Mouse (Mus musculus): ENCODE measurements at regions not wholly inside any gene's neighbourhood (a gene's known extent, or its start where the extent isn't known, plus 50 kb on each side); places are given as distances from the start of the nearest gene placed in this dataset.

GRCm38 (mm10) chr8:8831306-8831705, 141.0 kb upstream of the Arglu1 start:
- no peak for DNase-seq

- no peak for DNase-seq
Measured at GRCm38 (mm10) chr8:8829230-8829629, 138.9 kb upstream of the Arglu1 start.

DNA sequence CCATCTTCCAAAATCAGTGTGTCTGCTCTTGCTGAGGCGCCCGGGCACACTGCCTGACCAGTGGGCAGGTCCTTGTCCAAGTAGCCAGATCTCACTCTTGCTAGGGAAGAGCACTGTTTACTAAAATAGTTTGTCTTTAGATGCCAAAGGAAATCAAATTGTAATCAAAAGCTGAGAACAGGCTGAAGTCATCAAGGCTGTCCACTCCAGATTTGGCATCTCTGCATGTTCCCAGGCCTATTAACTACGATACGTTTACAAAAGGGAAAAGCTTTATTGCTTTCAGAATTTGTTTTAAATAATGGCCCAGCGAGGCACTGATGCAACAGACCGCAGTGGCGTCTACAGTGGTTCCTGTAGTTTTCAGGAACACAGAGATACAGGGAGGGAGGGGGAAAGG, 137.2 kb upstream of the Arglu1 start:
- DNase-seq, result no peak

DNA sequence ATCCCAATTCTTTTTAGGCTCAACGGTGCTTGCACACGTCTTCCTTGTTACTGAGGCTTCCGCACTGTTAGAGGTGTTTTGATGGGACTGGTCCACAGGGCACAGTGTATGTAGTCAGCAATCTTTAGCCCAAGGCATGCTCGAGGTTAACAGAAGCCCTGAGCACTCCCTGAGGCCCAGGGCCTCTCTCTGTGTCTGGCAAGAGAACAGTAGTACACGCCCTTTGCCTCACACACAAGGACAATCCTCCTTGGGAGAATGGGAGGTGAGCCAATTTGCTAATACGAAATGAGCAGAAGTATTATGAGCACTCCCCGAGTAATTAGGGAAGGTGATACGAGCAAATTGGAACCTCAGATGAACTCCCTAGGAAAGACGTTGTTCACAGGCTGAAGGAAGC, 136.5 kb upstream of the Arglu1 start:
- no peak for DNase-seq

- no peak for DNase-seq
Measured at GRCm38 (mm10) chr8:8824886-8825285, 134.6 kb upstream of the Arglu1 start.

DNA sequence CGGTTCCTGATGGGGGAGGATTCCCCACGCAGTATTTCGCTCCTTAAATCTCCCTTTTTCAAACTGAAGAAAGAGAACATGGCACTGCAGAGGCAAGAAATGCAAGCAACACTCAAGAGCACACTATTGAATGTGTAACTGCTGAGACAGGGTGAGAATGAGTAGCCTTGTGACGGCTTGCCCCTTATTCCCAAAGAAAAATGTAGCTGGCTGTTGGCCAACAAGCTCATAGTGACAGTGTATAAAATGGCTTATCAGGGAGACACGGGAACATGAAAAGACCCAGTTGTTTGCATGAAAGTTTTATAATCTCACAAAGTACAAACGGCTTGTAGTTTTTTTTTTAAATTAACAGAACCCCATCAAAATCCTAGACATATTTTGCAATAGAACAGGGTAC, 130.8 kb upstream of the Arglu1 start:
- DNase-seq, result no peak

GRCm38 (mm10) chr8:8820614-8821013, 130.3 kb upstream of the Arglu1 start:
- no peak for DNase-seq

DNA sequence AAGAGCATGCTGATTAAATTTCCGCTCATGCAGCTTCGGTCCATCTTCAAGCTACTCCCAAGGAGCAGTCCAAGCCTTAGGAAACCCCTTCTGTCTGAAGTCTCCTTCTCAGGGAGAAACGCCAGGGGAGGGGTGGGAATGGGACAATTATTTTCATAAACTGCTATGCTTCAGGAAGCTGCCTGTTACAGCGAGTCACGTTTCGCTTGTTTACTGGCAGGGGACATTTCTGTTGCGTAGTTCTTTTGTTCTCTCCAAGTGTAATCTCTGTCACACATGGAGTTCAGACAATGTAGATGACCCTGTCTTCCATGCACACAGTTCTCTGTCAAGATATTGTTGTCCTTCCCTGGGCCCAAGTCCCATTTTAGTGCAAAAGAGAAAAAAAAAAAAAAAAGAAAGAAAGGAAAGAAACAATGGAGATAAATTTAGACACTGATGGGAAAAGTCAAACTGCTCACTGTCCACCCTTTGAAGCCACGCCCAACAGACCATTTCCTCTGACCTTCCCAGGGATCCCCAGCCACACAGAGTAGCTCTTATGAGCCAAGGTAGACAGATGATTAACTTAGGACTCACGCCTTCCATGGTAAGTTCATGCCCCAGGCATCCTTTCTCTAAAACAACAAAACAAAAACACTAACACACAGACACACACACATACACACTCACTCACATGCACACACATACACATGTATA, 129.1 kb upstream of the Arglu1 start:
- peak; percentile 37 for DNase-seq

DNA sequence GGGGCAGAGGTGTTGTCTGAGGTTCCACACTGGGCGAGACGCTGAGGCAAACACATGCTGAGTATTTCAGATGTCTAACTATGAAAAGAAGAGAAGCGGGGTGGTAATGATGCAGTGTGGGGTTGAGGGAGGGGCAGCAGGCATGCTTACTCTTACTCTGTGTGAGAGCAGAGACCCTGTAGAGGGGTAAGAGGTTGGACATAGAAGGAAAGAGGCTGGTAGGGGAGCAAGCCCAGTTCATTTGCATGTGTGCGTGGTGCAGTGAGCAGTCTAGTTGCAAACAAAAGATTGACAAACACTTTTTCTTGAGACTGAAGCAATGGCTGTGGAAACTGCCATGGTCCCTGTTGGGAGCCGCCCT, 122.5 kb upstream of the Arglu1 start:
- no peak for DNase-seq

GRCm38 (mm10) chr8:8812051-8812806, 121.9 kb upstream of the Arglu1 start:
- no peak for DNase-seq

- DNase-seq, result no peak
Measured at GRCm38 (mm10) chr8:8810928-8811327, 120.6 kb upstream of the Arglu1 start.

- DNase-seq, result no peak
Measured at GRCm38 (mm10) chr8:8809835-8810439, 119.6 kb upstream of the Arglu1 start.

DNA sequence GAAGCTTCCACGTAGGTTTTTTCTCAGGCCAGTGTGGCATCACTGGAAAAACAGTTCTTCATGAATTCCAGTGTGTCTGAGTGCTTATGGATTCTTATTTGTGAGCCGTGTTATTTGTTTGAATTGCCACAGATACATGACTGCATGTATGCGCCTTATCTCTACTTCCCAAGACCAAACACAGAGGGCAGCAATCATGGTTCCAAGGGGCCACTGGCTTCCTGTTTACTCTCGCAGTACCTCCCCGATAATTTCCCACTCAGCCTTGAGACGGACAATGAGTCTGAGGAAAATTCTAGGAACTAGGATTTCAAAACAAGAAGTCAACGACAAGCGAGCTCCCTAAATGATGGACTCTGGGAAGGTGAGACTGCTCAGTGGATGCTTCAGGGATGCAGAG, 119.0 kb upstream of the Arglu1 start:
- DNase-seq, result no peak

DNA sequence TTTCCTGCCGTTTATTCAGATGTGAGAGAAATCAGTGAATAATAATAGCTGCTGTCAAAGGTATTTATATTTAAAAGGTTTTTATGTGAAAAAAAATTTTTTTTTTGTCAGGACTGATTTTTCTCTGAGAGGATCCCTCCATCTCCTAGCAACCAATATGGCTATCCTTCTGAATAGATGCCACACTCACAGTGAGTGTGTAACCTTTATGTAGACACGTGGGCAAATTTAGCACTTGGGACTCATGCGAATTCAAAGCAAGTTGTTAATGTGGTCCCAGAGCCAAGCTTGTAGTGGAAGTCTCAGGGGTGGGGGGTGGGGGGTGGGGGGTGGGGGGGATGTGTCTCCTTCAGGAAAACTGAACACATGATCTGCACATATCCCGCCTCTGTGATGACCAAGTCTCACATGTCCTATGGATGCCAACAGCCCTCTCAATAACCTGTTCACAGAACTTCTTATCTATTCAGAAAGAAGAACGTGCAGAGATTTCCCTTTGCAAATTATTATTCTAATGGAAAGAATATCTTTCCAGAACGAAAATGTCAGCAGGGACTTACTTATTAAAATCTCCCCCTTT, 112.5 kb upstream of the Arglu1 start:
- DNase-seq, result no peak

GRCm38 (mm10) chr8:8802317-8802716, 112.0 kb upstream of the Arglu1 start:
- DNase-seq, result no peak

DNA sequence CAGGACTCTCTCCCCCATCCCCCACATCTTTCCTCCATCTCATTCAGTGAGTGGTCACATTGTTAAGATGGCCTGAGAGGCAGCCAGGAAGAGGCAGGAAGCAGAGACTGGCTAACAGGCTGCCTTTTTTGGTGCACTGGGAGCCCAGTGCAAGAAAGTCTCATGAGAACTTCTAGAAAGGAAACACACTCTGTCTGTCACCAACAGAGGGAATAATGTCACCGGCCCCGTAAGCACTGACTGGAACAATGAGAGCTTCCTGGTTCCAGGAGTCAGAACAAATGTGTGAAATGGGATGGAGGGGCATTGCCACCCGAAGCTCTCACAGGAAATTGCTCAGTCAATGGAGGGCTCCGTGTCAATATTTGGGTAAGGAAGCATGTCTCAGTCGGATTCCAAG, 111.3 kb upstream of the Arglu1 start:
- no peak for DNase-seq

- no peak for DNase-seq
Measured at GRCm38 (mm10) chr8:8797521-8797920, 107.2 kb upstream of the Arglu1 start.

GRCm38 (mm10) chr8:8796951-8797350, 106.6 kb upstream of the Arglu1 start:
- no peak for DNase-seq

DNA sequence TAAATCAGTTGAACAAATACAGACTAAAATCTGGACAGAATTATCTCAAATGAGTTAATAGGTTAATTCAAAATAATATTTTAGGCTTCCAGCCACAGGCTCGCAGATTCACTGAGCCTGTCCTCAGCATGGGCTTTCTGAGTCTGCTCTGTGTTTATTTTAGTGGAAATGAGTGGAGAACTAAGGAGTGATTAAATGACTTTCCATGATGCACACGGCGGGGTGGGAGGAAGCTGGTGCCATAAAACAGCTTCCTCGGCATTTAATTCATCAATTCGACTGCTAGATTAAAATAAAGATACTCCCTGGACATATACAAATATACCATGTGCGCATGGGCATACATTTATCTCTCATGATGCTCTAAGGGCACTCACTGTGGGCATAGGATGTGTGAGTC, 104.4 kb upstream of the Arglu1 start:
- no peak for DNase-seq

GRCm38 (mm10) chr8:8779931-8780330, 89.6 kb upstream of the Arglu1 start:
- no peak for DNase-seq

- DNase-seq, result no peak
Measured at GRCm38 (mm10) chr8:8774496-8775015, 84.2 kb upstream of the Arglu1 start.

- no peak for DNase-seq
Measured at GRCm38 (mm10) chr8:8772424-8772823, 82.1 kb upstream of the Arglu1 start.

DNA sequence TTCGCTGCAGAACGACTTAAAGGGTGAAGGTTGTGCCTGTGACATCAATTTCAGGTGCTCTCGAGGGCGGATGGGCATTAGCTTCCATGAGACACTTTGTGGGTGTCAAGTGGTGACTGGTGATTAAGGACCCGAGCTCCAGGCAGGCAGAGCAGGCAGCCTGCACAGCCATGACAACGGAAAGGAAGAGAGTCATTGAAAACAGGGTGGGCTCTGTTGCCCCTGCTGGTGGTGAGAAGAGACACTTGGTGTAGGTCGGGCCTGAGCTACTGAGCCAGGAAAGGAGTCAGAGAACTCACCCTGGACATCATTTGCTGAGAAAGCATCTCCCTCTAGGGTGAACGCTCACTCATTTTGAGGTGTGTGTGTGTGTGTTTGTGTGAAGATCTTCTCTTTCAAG, 80.1 kb upstream of the Arglu1 start:
- no peak for DNase-seq
